Mouse (Mus musculus): ENCODE data around the gene Pde4d. TPM values are rescaled to one million over a fixed set of nuclear protein-coding genes. Genes with fewer than 3 reads are reported as not detected.

The Pde4d gene
- polyA plus RNA-seq, 1 experiment from 2014 or later, result 18.6 TPM

- Histone ChIP-seq H3K27ac (ENCODE audit: low read depth) (no peak overlapping the region), H3K4me1 (replicated peaks; ENCODE audit: control insufficient read depth, insufficient read depth, low read length) (peaks cover 18% of the 10 kb centered on the region; the same call in 1 of the 2 replicates), H3K27me3 (replicated peaks; ENCODE audit: control insufficient read depth, insufficient read depth, low read length) (no peaks in the 10 kb centered on the region), H3K36me3 (ENCODE audit: control insufficient read depth, insufficient read depth, low read length) (no peaks in the 10 kb centered on the region), H3K9ac (ENCODE audit: low read length) (no peak overlapping the region), H3K4me3 (ENCODE audit: low read depth, low read length) (no peak overlapping the region), H3K4me2 (ENCODE audit: low read length) (no peak overlapping the region), H3K9me3 (ENCODE audit: control insufficient read depth, low read length) (no peaks in the 10 kb centered on the region)
- no peak for DNase-seq (ENCODE audit: low spot score)
- WGBS, result 43% methylated on average over 3 of the region's 3 CpGs
- no peak for ATAC-seq (replicated peaks; ENCODE audit: low FRiP score, low TSS enrichment, low read depth)
Measured at GRCm38 (mm10) chr13:109994240-109994764, 1544.6 kb downstream of the Pde4d start.

GRCm38 (mm10) chr13:110002081-110002480, 1552.3 kb downstream of the Pde4d start:
- no peak overlapping the region for H3K9ac ChIP-seq (ENCODE audit: low read length)
- no peaks in the 10 kb centered on the region for H3K9me3 ChIP-seq (ENCODE audit: control insufficient read depth, low read length)
- no peaks in the 10 kb centered on the region for H3K4me1 ChIP-seq (replicated peaks; ENCODE audit: control insufficient read depth, insufficient read depth, low read length)
- H3K4me2 ChIP-seq (ENCODE audit: low read length), result no peak overlapping the region
- H3K27ac ChIP-seq (ENCODE audit: low read depth), result no peak overlapping the region
- H3K36me3 ChIP-seq (ENCODE audit: control insufficient read depth, insufficient read depth, low read length), result no peaks in the 10 kb centered on the region
- no peaks in the 10 kb centered on the region for H3K27me3 ChIP-seq (replicated peaks; ENCODE audit: control insufficient read depth, insufficient read depth, low read length)
- no peak for DNase-seq (ENCODE audit: low spot score)
- H3K4me3 ChIP-seq (ENCODE audit: low read depth, low read length), result no peak overlapping the region
- ATAC-seq (replicated peaks; ENCODE audit: low FRiP score, low TSS enrichment, low read depth), result no peak
- WGBS, result 88% methylated on average over 3 of the region's 3 CpGs

MicroRNAs encoded within 50 kb of the gene (microRNA counts, 519-probe panel; counts per million panel counts)
- not detected for microRNA mmu-miR-1904
- not detected for microRNA mmu-miR-582-3p
- microRNA mmu-miR-582-5p, result 2,670 counts per million, percentile 29 among the panel's probes with 10 or more counts

Small RNA genes lying within 50 kb of the gene (microRNA-seq; reads per million reads assigned to microRNA genes)
- gene Mir1904, result not detected
- gene Mir582, result 35.6 reads per million, percentile 51 among the genes with 10 or more reads in this experiment

Other genes with a start within 250 kb of the Pde4d start
- 15.8 and 18.9 TPM in 2 replicates for gene Elovl7, start 235.5 kb upstream of the Pde4d start, polyA plus RNA-seq (2014; fragmentation: Nextera tagmentation; extraction: Ambion mirVana)
- 7.3 and 8.3 TPM in 2 replicates for gene Depdc1b, start 133.6 kb upstream of the Pde4d start, polyA plus RNA-seq (2014; fragmentation: Nextera tagmentation; extraction: Ambion mirVana)